Mouse (Mus musculus) CH12.LX (cell line): ENCODE measurements at regions not wholly inside any gene's neighbourhood (a gene's known extent, or its start where the extent isn't known, plus 50 kb on each side); places are given as distances from the start of the nearest gene placed in this dataset.

Experiments
- CHD1 ChIP-seq: IDR thresholded peaks from 2 replicates; pipeline ENCODE4 v1.6.1; 2012; ENCODE audit warnings: low read depth, low read length, improper control_type of control experiment, inconsistent platforms
- CTCF ChIP-seq, 2 experiments: IDR thresholded peaks in 1 of 2; conservative IDR thresholded peaks in 1 of 2; 2 replicates each; pipeline ENCODE4 v1.5.1; 2011 to 2012; ENCODE audit warnings: low read depth in 2 of 2, low read length in 2 of 2, improper control_type of control experiment in 1 of 2, inconsistent platforms in 1 of 2, mild to moderate bottlenecking in 1 of 2, moderate library complexity in 1 of 2
- E2F4 ChIP-seq: IDR thresholded peaks from 2 replicates; pipeline ENCODE4 v1.6.1; 2011; ENCODE audit warnings: low read depth, low read length, improper control_type of control experiment; ENCODE audit not compliant: insufficient replicate concordance
- EP300 ChIP-seq: IDR thresholded peaks from 2 replicates; pipeline ENCODE4 v1.6.1; 2011; ENCODE audit warnings: low read length, improper control_type of control experiment
- GABPA ChIP-seq: IDR thresholded peaks from 2 replicates; pipeline ENCODE4 v1.6.1; 2012; ENCODE audit warnings: low read depth, low read length, improper control_type of control experiment, inconsistent platforms; ENCODE audit not compliant: insufficient replicate concordance
- HCFC1 ChIP-seq: IDR thresholded peaks from 2 replicates; pipeline ENCODE4 v1.6.1; 2012; ENCODE audit warnings: low read depth, mild to moderate bottlenecking, inconsistent platforms, low read length, improper control_type of control experiment
- KAT2A ChIP-seq: IDR thresholded peaks from 2 replicates; pipeline ENCODE4 v1.6.1; 2012; ENCODE audit warnings: low read length, improper control_type of control experiment, inconsistent platforms; ENCODE audit not compliant: insufficient replicate concordance
- MEF2A ChIP-seq: IDR thresholded peaks from 2 replicates; pipeline ENCODE4 v1.6.1; 2014; ENCODE audit warnings: low read depth, mild to moderate bottlenecking, inconsistent platforms, low read length, improper control_type of control experiment, borderline replicate concordance
- PAX5 ChIP-seq: IDR thresholded peaks from 2 replicates; pipeline ENCODE4 v1.6.1; 2012; ENCODE audit warnings: low read length, inconsistent platforms, mixed read lengths
- POLR2A ChIP-seq: IDR thresholded peaks from 2 replicates; pipeline ENCODE4 v1.6.1; 2011; ENCODE audit warnings: low read depth, mild to moderate bottlenecking, improper control_type of control experiment, low read length
- TBP ChIP-seq: conservative IDR thresholded peaks from 2 replicates; pipeline ENCODE4 v1.6.1; 2011; ENCODE audit warnings: low read depth, low read length, improper control_type of control experiment
- UBTF ChIP-seq: IDR thresholded peaks from 2 replicates; pipeline ENCODE4 v1.6.1; 2012; ENCODE audit warnings: low read depth, mild to moderate bottlenecking, inconsistent platforms, low read length, improper control_type of control experiment, moderate library complexity
- USF1 ChIP-seq: IDR thresholded peaks from 2 replicates; pipeline ENCODE4 v1.6.1; 2014; ENCODE audit warnings: low read depth, mild to moderate bottlenecking, inconsistent platforms, low read length, improper control_type of control experiment
- ZKSCAN1 ChIP-seq: IDR thresholded peaks from 2 replicates; pipeline ENCODE4 v1.6.1; 2012; ENCODE audit warnings: low read depth, inconsistent platforms, low read length, improper control_type of control experiment, borderline replicate concordance

DNA sequence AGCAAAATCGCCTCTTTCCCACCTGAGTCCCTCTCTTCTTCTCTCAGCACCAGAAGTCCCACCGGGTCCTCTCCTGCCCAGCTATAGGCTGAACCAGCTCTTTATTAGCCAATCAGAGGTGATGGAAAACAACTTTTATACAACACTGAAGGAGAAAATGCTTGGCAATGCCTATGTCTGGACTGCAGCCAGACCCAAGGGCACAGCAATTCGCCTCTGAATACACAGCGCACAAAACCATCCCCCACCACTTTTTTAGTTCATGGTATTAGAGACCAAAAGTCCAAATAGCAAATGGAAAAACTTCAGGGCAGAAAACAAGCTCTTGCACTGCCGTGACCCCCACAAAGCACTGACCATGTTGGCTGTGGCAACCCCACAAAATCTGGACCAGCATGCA, 57.8 kb upstream of the Egln3 start:
- no peak for TF ChIP-seq EP300
- no peak for TF ChIP-seq MEF2A
- no peak for TF ChIP-seq GABPA
- TF ChIP-seq TBP = no peak
- TF ChIP-seq POLR2A = no peak
- TF ChIP-seq HCFC1 = no peak
- no peak for TF ChIP-seq PAX5
- TF ChIP-seq E2F4 = no peak
- no peak for TF ChIP-seq CTCF (conservative IDR thresholded peaks at IDR 0.05 in 1 of 2, IDR thresholded peaks at IDR 0.05 in 1 of 2; ENCODE audit: low read depth in 2 of 2, low read length in 2 of 2)
- no peak for TF ChIP-seq CHD1
- TF ChIP-seq USF1 = no peak
- TF ChIP-seq UBTF = no peak
- TF ChIP-seq KAT2A = no peak
- no peak for TF ChIP-seq ZKSCAN1
